Mouse (Mus musculus) adrenal gland, postnatal 36 days (tissue): Measurements from ENCODE around the gene Impad1. TPM values are rescaled to one million over a fixed set of nuclear protein-coding genes. Genes with fewer than 3 reads are reported as not detected.

Experiments
- DNase-seq, 2 experiments: peaks; one replicate each; pipeline ENCODE4 v3.0.0; 2021; ENCODE audit warnings: mixed read lengths in 1 of 2
- long read RNA-seq, 2 experiments: library from polyadenylated mRNA; stranded (forward); transcript quantifications; one replicate each; pipeline ENCODE4 v2.0.0; 2021; ENCODE audit warnings: borderline sequencing depth in 2 of 2
- total RNA-seq, 2 experiments: library from RNA; stranded (reverse); gene quantifications; 2 replicates each; pipeline ENCODE4 v1.2.3; 2021

Impad1 gene
- total RNA-seq: 10 to 100 TPM; 37.8 to 48.2 TPM
- long read RNA-seq, experiment 1, full-length matches to known transcripts: 8 of 9 reads
- long read RNA-seq, experiment 1, partial matches to known transcripts: 0 of 9 reads
- long read RNA-seq, experiment 1, other reads (novel, unspliced or antisense): 1 of 9 reads
- long read RNA-seq, experiment 2, full-length matches to known transcripts: 4 of 5 reads
- long read RNA-seq, experiment 2, partial matches to known transcripts: 1 of 5 reads
- long read RNA-seq, experiment 2, other reads (novel, unspliced or antisense): 0 of 5 reads

- peak; percentile 91 to 93 for DNase-seq
These were observed at the start of gene Impad1 for GRCm38 (mm10) chr4:4792992-4793834. Gene Impad1 (minus strand): TSS chr4:4793355.

GRCm38 (mm10) chr4:4840145-4840544, 47.0 kb upstream of the Impad1 start:
- no peak for DNase-seq

- no peak for DNase-seq
These were observed 40.7 kb upstream of the Impad1 start for GRCm38 (mm10) chr4:4833789-4834295.

GRCm38 (mm10) chr4:4828131-4828530, 35.0 kb upstream of the Impad1 start:
- no peak for DNase-seq

GRCm38 (mm10) chr4:4822119-4822518, 29.0 kb upstream of the Impad1 start:
- no peak for DNase-seq

GRCm38 (mm10) chr4:4792141-4792991, 789 bp downstream of the Impad1 start:
- peak; percentile 58 to 62 for DNase-seq

GRCm38 (mm10) chr4:4791180-4791579, 2.0 kb downstream of the Impad1 start:
- no peak for DNase-seq

GRCm38 (mm10) chr4:4785169-4785568, 8.0 kb downstream of the Impad1 start:
- DNase-seq: no peak

- no peak for DNase-seq
These were observed 8.8 kb downstream of the Impad1 start for GRCm38 (mm10) chr4:4784305-4784704.

- no peak for DNase-seq
These were observed 9.5 kb downstream of the Impad1 start for GRCm38 (mm10) chr4:4783686-4783957.

GRCm38 (mm10) chr4:4782882-4783685, 10.1 kb downstream of the Impad1 start:
- no peak for DNase-seq

GRCm38 (mm10) chr4:4779265-4779770, 13.8 kb downstream of the Impad1 start:
- DNase-seq: no peak

- DNase-seq: no peak
These were observed 21.5 kb downstream of the Impad1 start for GRCm38 (mm10) chr4:4771523-4772114.

GRCm38 (mm10) chr4:4765806-4766205, 27.3 kb downstream of the Impad1 start:
- DNase-seq: peak in 1 of 2 experiments; percentile 4

- DNase-seq: no peak
These were observed 34.8 kb downstream of the Impad1 start for GRCm38 (mm10) chr4:4758376-4758775.

GRCm38 (mm10) chr4:4729427-4729826, 63.7 kb downstream of the Impad1 start:
- peak; percentile 29 to 31 for DNase-seq

- DNase-seq: no peak
These were observed 66.8 kb downstream of the Impad1 start for GRCm38 (mm10) chr4:4726241-4726776.

- no peak for DNase-seq
These were observed 69.3 kb downstream of the Impad1 start for GRCm38 (mm10) chr4:4723821-4724220.

GRCm38 (mm10) chr4:4722081-4722480, 71.1 kb downstream of the Impad1 start:
- no peak for DNase-seq

GRCm38 (mm10) chr4:4717763-4718347, 75.3 kb downstream of the Impad1 start:
- DNase-seq: no peak
